Mouse (Mus musculus) liver, embryonic 14.5 days (tissue): ENCODE measurements around the gene Gdf2.

ENCODE experiments used
- CTCF ChIP-seq: IDR thresholded peaks from 2 replicates; pipeline ENCODE4 v1.5.1; 2016; ENCODE audit warnings: antibody characterized with exemption, low read depth, control low read depth
- EP300 ChIP-seq: IDR thresholded peaks from 2 replicates; pipeline ENCODE4 v1.6.1; 2016; ENCODE audit warnings: antibody characterized with exemption, low read depth

DNA sequence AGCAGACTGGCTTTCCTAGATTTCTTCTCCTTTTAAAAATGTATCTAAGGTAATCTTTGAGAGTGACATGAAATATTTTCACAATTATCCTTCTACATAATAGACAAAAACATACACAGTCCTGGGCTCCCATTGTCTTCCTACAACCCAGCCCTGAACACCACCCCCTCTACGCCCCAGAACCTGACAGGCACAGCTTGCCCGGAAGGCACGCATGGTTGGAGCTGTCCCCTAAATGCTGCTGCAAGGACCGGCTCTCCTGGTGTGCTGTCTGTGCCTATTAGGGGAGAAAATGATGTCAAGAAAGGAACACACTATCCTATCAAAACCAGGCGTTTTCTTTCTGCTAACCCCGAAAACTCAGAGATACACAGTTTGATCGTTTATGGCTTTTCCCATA, 36.9 kb downstream of the Gdf2 start:
- TF ChIP-seq EP300: no peak
- TF ChIP-seq CTCF: no peak
